Mouse (Mus musculus): ENCODE measurements around the gene Gm5737. TPM values are rescaled to one million over a fixed set of nuclear protein-coding genes. Genes with fewer than 3 reads are reported as not detected.

Gene Gm5737
- total RNA-seq, 4 experiments from 2014 or later: 0.21 to 0.38 (median 0.27) TPM; not detected in 1

GRCm38 (mm10) chr7:120874764-120875539 is 62.8 kb downstream of the Gm5737 start:
- DNase-seq (ENCODE audit: low spot score in 2 of 2): no peak

- no peak for DNase-seq (ENCODE audit: low spot score in 2 of 2)
Measured at GRCm38 (mm10) chr7:120875540-120876388, 63.6 kb downstream of the Gm5737 start.

GRCm38 (mm10) chr7:120878271-120878670 is 66.1 kb downstream of the Gm5737 start:
- DNase-seq (ENCODE audit: low spot score in 2 of 2): no peak

- no peak for DNase-seq (ENCODE audit: low spot score in 2 of 2)
Measured at GRCm38 (mm10) chr7:120879972-120880371, 67.8 kb downstream of the Gm5737 start.

GRCm38 (mm10) chr7:120880770-120881169 is 68.6 kb downstream of the Gm5737 start:
- no peak for DNase-seq (ENCODE audit: low spot score in 2 of 2)

Other genes starting within 250 kb of the Gm5737 start
- gene Uqcrc2, start 177.2 kb upstream of the Gm5737 start, total RNA-seq (2022): 100 to 1,000 TPM; 435 to 499 (median 482) TPM
- not detected for gene Pdzd9, start 142.0 kb upstream of the Gm5737 start, total RNA-seq (2022)
- 10 to 100 TPM; 19.4 to 28.2 (median 22.9) TPM for gene Mosmo, start 134.7 kb upstream of the Gm5737 start, total RNA-seq (2022)
- gene Vwa3a, start 73.0 kb upstream of the Gm5737 start, total RNA-seq (2022): under 1 TPM; 0.36 to 0.80 (median 0.54) TPM
- 10 to 100 TPM; 60.0 to 79.0 (median 75.1) TPM for gene Eef2k, start 30.5 kb downstream of the Gm5737 start, total RNA-seq (2022)
- gene Polr3e, start 105.4 kb downstream of the Gm5737 start, total RNA-seq (2022): 10 to 100 TPM in 1 of 4 experiments, 1 to 10 TPM in 3; 7.7 to 11.2 (median 8.4) TPM
- 1 to 10 TPM; 1.2 to 2.7 (median 1.6) TPM for gene Cdr2, start 169.9 kb downstream of the Gm5737 start, total RNA-seq (2022)
- gene Mfsd13b, start 170.1 kb downstream of the Gm5737 start, total RNA-seq (2022): not detected
- gene Mettl9, start 222.1 kb downstream of the Gm5737 start, total RNA-seq (2022): 10 to 100 TPM; 20.4 to 26.1 (median 23.6) TPM

All from gastrocnemius, adult 8-10 months (tissue).